Mouse (Mus musculus) heart, embryonic 14.5 days (tissue): ENCODE measurements at regions not wholly inside any gene's neighbourhood (a gene's known extent, or its start where the extent isn't known, plus 50 kb on each side); places are given as distances from the start of the nearest gene placed in this dataset.

Experiments used
- ATAC-seq: fragments of 200-750 bp; cut with Nextera tagmentation; 2 replicates; pipeline ENCODE4 v1.8.0; 2017; ENCODE audit warnings: low read depth, moderate TSS enrichment; ENCODE audit not compliant: insufficient number of reproducible peaks, insufficient read depth, low FRiP score
- H3K27ac ChIP-seq, 2 experiments: fragments of 200-500 bp in 1 of 2; fragments of 300-500 bp in 1 of 2; sonication (generic) in 1 of 2; replicated peaks in 1 of 2; 2 replicates each; pipeline ENCODE4 v1.5.1; 2012 to 2014; ENCODE audit warnings: low read depth in 2 of 2, low read length in 2 of 2, control low read depth in 1 of 2, mild to moderate bottlenecking in 1 of 2, mixed read lengths in 1 of 2; ENCODE audit not compliant: control insufficient read depth in 1 of 2, insufficient read depth in 1 of 2
- H3K27me3 ChIP-seq: fragments of 300-500 bp; sonication (generic); 2 replicates; pipeline ENCODE4 v1.6.1; 2014; ENCODE audit warnings: mild to moderate bottlenecking, low read length, control low read depth; ENCODE audit not compliant: control insufficient read depth, insufficient read depth
- H3K36me3 ChIP-seq: fragments of 300-500 bp; sonication (generic); 2 replicates; pipeline ENCODE4 v1.6.1; 2014; ENCODE audit warnings: mild to moderate bottlenecking, control low read depth, low read length, mixed read lengths; ENCODE audit not compliant: control insufficient read depth, insufficient read depth
- H3K4me1 ChIP-seq, 2 experiments: fragments of 200-500 bp in 1 of 2; fragments of 300-500 bp in 1 of 2; sonication (generic) in 1 of 2; 2 replicates each; pipeline ENCODE4 v1.6.1; 2012 to 2014; ENCODE audit warnings: low read length in 2 of 2, control low read depth in 1 of 2, mixed read lengths in 1 of 2; ENCODE audit not compliant: control insufficient read depth in 2 of 2, insufficient read depth in 2 of 2
- H3K4me2 ChIP-seq: fragments of 300-500 bp; sonication (generic); 2 replicates; pipeline ENCODE4 v1.6.1; 2014; ENCODE audit warnings: mild to moderate bottlenecking, low read length
- H3K4me3 ChIP-seq, 2 experiments: fragments of 200-500 bp in 1 of 2; fragments of 300-500 bp in 1 of 2; sonication (generic) in 1 of 2; 2 replicates each; pipeline ENCODE4 v1.5.1; 2012 to 2014; ENCODE audit warnings: low read length in 2 of 2, mild to moderate bottlenecking in 2 of 2, control low read depth in 1 of 2, low read depth in 1 of 2, moderate library complexity in 1 of 2; ENCODE audit not compliant: control insufficient read depth in 1 of 2, insufficient read depth in 1 of 2
- H3K9ac ChIP-seq: fragments of 300-500 bp; sonication (generic); 2 replicates; pipeline ENCODE4 v1.6.1; 2014; ENCODE audit warnings: mild to moderate bottlenecking, low read length
- H3K9me3 ChIP-seq: fragments of 300-500 bp; sonication (generic); 2 replicates; pipeline ENCODE4 v1.6.1; 2016; ENCODE audit warnings: low read length, control low read depth; ENCODE audit not compliant: control insufficient read depth
- WGBS: fragments of 180-500 bp; shearing (Covaris S2); extraction: QIAGEN DNeasy Blood & Tissue Kit; methylation state at CpG from one replicate; pipeline ENCODE4 v1.1.7; 2014; 5-methylcytosine and 5-hydroxymethylcytosine counted together

GRCm38 (mm10) chr19:14678584-14678983 lies 80.7 kb upstream of the Tle4 start:
- no peak for ATAC-seq
- WGBS = 73% methylated on average over 4 of the region's 4 CpGs
- no peaks in the 10 kb centered on the region for H3K9me3 ChIP-seq

GRCm38 (mm10) chr19:14676929-14677328 lies 79.1 kb upstream of the Tle4 start:
- no peak overlapping the region for H3K4me3 ChIP-seq
- H3K27me3 ChIP-seq = no peaks in the 10 kb centered on the region
- WGBS = 67% methylated on average over 2 of the region's 2 CpGs
- no peaks in the 10 kb centered on the region for H3K9me3 ChIP-seq
- no peak for ATAC-seq
- no peaks in the 10 kb centered on the region for H3K36me3 ChIP-seq
- no peak overlapping the region for H3K9ac ChIP-seq
- H3K27ac ChIP-seq = no peak overlapping the region
- H3K4me1 ChIP-seq = no peaks in the 10 kb centered on the region
- no peak overlapping the region for H3K4me2 ChIP-seq

More at GRCm38 (mm10) chr19:14678584-14678983, 80.7 kb upstream of the Tle4 start:
- Histone ChIP-seq H3K27me3 (no peaks in the 10 kb centered on the region), H3K4me1 (no peaks in the 10 kb centered on the region), H3K9ac (no peak overlapping the region), H3K27ac (no peak overlapping the region), H3K4me3 (no peak overlapping the region), H3K36me3 (no peaks in the 10 kb centered on the region), H3K4me2 (no peak overlapping the region)

GRCm38 (mm10) chr19:14670821-14671104 lies 72.9 kb upstream of the Tle4 start:
- Histone ChIP-seq H3K36me3 (no peaks in the 10 kb centered on the region), H3K4me1 (no peaks in the 10 kb centered on the region), H3K9ac (no peak overlapping the region), H3K4me3 (no peak overlapping the region), H3K27ac (no peak overlapping the region), H3K9me3 (no peaks in the 10 kb centered on the region), H3K27me3 (no peaks in the 10 kb centered on the region), H3K4me2 (no peak overlapping the region)
- no peak for ATAC-seq

GRCm38 (mm10) chr19:14670078-14670820 lies 72.4 kb upstream of the Tle4 start:
- Histone ChIP-seq H3K4me3 (no peak overlapping the region), H3K36me3 (no peaks in the 10 kb centered on the region), H3K4me1 (no peaks in the 10 kb centered on the region), H3K27me3 (no peaks in the 10 kb centered on the region), H3K4me2 (no peak overlapping the region), H3K27ac (no peak overlapping the region), H3K9ac (no peak overlapping the region), H3K9me3 (no peaks in the 10 kb centered on the region)
- 67% methylated on average over 13 of the region's 13 CpGs for whole genome bisulfite sequencing
- ATAC-seq = no peak

DNA sequence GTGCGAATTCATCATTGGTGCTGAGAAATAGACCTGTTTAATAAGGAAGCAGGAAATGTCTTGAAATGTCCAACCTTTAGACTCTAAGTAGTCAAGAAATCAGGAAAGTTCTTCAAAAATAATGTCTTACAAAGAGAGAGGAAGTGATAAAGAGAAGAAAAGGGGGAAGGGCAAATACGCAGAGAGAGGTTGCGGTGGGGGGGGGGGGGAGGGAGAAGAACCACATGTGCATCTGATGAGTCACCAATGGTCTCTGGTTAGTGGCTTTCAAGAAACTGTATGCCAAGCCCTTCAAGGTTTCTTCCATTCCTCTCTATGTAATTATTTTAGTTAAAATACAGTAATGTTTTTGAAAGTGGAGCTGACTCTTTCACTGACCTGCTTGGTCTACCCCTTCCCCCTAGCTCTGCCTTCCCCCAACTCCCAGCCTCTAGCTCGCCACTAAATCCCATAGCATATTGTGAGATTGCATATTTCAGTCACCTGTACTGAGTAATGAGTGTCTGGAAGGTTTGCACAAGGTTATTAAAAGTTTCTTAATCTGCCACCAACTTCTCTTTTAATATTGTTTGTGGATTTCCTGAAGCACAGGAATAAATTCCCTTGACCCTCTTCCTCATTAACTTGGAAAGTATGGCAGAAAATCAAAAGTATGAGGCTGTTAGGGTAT lies 70.8 kb upstream of the Tle4 start:
- Histone ChIP-seq H3K4me2 (no peak overlapping the region), H3K27me3 (no peaks in the 10 kb centered on the region), H3K9me3 (no peaks in the 10 kb centered on the region), H3K27ac (no peak overlapping the region), H3K4me3 (no peak overlapping the region), H3K36me3 (no peaks in the 10 kb centered on the region), H3K9ac (no peak overlapping the region), H3K4me1 (no peaks in the 10 kb centered on the region)
- 70% methylated on average over 4 of the region's 4 CpGs for WGBS
- ATAC-seq = no peak

- Histone ChIP-seq H3K4me1 (no peaks in the 10 kb centered on the region), H3K36me3 (no peaks in the 10 kb centered on the region), H3K27ac (no peak overlapping the region), H3K9me3 (no peaks in the 10 kb centered on the region), H3K9ac (no peak overlapping the region), H3K4me2 (no peak overlapping the region), H3K27me3 (no peaks in the 10 kb centered on the region), H3K4me3 (no peak overlapping the region)
- no peak for ATAC-seq
- WGBS = 77% methylated on average over 3 of the region's 3 CpGs
Measured at GRCm38 (mm10) chr19:14664682-14665417, 67.0 kb upstream of the Tle4 start.

DNA sequence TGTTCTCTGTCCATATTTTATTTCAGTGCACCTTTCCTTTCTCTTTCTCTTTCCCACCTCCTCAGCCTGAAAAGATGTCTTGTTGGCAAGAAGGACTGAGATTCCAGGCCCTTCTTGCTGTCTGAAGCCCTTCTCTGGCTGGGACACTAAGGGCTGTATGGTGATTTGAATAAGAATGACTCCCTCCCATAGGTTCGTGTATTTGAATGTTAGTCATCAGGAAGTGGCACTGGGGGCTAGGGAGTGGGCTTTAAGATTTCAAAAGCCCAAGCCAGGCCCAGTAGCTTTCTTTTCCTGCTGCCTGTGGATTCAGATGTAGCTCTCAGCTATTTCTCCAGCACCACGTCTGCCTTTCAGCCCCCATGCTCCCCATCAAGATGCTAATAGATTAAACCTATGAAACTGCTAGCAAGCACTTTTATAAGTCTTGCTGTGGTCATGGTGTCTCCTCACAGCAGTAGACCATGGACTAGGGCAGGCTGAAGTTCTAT lies 66.3 kb upstream of the Tle4 start:
- no peaks in the 10 kb centered on the region for H3K9me3 ChIP-seq
- H3K4me2 ChIP-seq = no peak overlapping the region
- WGBS = 54% methylated on average over 2 of the region's 2 CpGs
- H3K27ac ChIP-seq = no peak overlapping the region
- H3K36me3 ChIP-seq = no peaks in the 10 kb centered on the region
- H3K27me3 ChIP-seq = no peaks in the 10 kb centered on the region
- ATAC-seq = no peak
- no peak overlapping the region for H3K9ac ChIP-seq
- no peak overlapping the region for H3K4me3 ChIP-seq
- no peaks in the 10 kb centered on the region for H3K4me1 ChIP-seq
